Mouse (Mus musculus) spleen, adult 2 months (tissue): ENCODE results near the gene Mamdc2. TPM values are rescaled to one million over a fixed set of nuclear protein-coding genes. Genes with fewer than 3 reads are reported as not detected.

Experiments
- DNase-seq, 2 experiments: peaks; one replicate each; pipeline versions ENCODE4 v3.0.0 to v3.0.0-alpha.2; 2012 to 2021; ENCODE audit warnings: low spot score in 2 of 2, low read depth in 1 of 2
- H3K27ac ChIP-seq: fragments of 200-500 bp; 2 replicates; pipeline ENCODE4 v1.5.1; 2012; ENCODE audit warnings: low read length, inconsistent platforms; ENCODE audit not compliant: insufficient read depth
- H3K27me3 ChIP-seq: fragments of 200-500 bp; 2 replicates; pipeline ENCODE4 v1.6.1; 2012; ENCODE audit warnings: mild to moderate bottlenecking, moderate library complexity, low read length, inconsistent platforms; ENCODE audit not compliant: control insufficient read depth, insufficient read depth
- H3K36me3 ChIP-seq: fragments of 200-500 bp; 2 replicates; pipeline ENCODE4 v1.6.1; 2012; ENCODE audit warnings: mild to moderate bottlenecking, low read length, inconsistent platforms; ENCODE audit not compliant: control insufficient read depth, insufficient read depth
- H3K4me1 ChIP-seq: fragments of 200-500 bp; 2 replicates; pipeline ENCODE4 v1.6.1; 2011; ENCODE audit warnings: inconsistent platforms; ENCODE audit not compliant: control insufficient read depth, insufficient read depth, insufficient read length
- H3K4me3 ChIP-seq: fragments of 200-500 bp; 2 replicates; pipeline ENCODE4 v1.5.1; 2011; ENCODE audit warnings: mild to moderate bottlenecking, inconsistent platforms; ENCODE audit not compliant: insufficient read depth, insufficient read length; ENCODE audit errors: extremely low read depth
- CTCF ChIP-seq: fragments of 200-500 bp; IDR thresholded peaks from 2 replicates; pipeline ENCODE4 v1.5.1; 2011; ENCODE audit warnings: mild to moderate bottlenecking, inconsistent platforms; ENCODE audit not compliant: insufficient read depth, insufficient read length, insufficient replicate concordance; ENCODE audit errors: extremely low read depth
- POLR2A ChIP-seq: fragments of 200-500 bp; IDR thresholded peaks from 2 replicates; pipeline ENCODE4 v1.6.1; 2011; ENCODE audit warnings: low read depth, low read length, inconsistent platforms
- WGBS: fragments of 180-500 bp; shearing (Covaris S2); methylation state at CpG from one replicate; pipeline ENCODE4 v1.1.7; 2018; 5-methylcytosine and 5-hydroxymethylcytosine counted together
- polyA plus RNA-seq: library from polyadenylated mRNA; depleted of rRNA; stranded (reverse); fragments of >200 nt; gene quantifications from 2 replicates; pipeline ENCODE4 v1.2.3, GENCODE M21; 2012

Gene Mamdc2
- polyA plus RNA-seq, 1 experiment = 0.35 TPM

GRCm38 (mm10) chr19:23376536-23377201, 71.6 kb downstream of the Mamdc2 start:
- Histone ChIP-seq H3K4me1 (no peaks in the 10 kb centered on the region), H3K4me3 (no peak overlapping the region), H3K27ac (no peak overlapping the region), H3K27me3 (no peaks in the 10 kb centered on the region), H3K36me3 (no peaks in the 10 kb centered on the region)
- WGBS = 83% methylated on average over 11 of the region's 11 CpGs
- DNase-seq = no peak
- TF ChIP-seq POLR2A = no peak
- TF ChIP-seq CTCF = no peak

- DNase-seq = no peak
- no peak overlapping the region for H3K4me3 ChIP-seq
- H3K36me3 ChIP-seq = no peaks in the 10 kb centered on the region
- H3K27ac ChIP-seq = no peak overlapping the region
- 83% methylated on average over 7 of the region's 7 CpGs for WGBS
- TF ChIP-seq POLR2A (no peak), CTCF (no peak)
- no peaks in the 10 kb centered on the region for H3K27me3 ChIP-seq
- no peaks in the 10 kb centered on the region for H3K4me1 ChIP-seq
Observed at GRCm38 (mm10) chr19:23374941-23375656, 73.1 kb downstream of the Mamdc2 start.

GRCm38 (mm10) chr19:23373728-23374127, 74.5 kb downstream of the Mamdc2 start:
- Histone ChIP-seq H3K4me3 (no peak overlapping the region), H3K4me1 (no peaks in the 10 kb centered on the region), H3K36me3 (no peaks in the 10 kb centered on the region), H3K27me3 (no peaks in the 10 kb centered on the region), H3K27ac (no peak overlapping the region)
- no peak for DNase-seq
- TF ChIP-seq POLR2A (no peak), CTCF (no peak)
- 69% methylated on average over 9 of the region's 9 CpGs for WGBS

- Histone ChIP-seq H3K27me3 (no peaks in the 10 kb centered on the region), H3K27ac (no peak overlapping the region), H3K4me1 (no peaks in the 10 kb centered on the region), H3K36me3 (no peaks in the 10 kb centered on the region), H3K4me3 (no peak overlapping the region)
- WGBS = 51% methylated on average over 8 of the region's 8 CpGs
- TF ChIP-seq CTCF = peak; percentile 58; the same call in 1 of the 2 replicates
- TF ChIP-seq POLR2A = no peak
- DNase-seq = peak in 1 of 2 experiments; percentile 34
Observed at GRCm38 (mm10) chr19:23373287-23373686, 75.0 kb downstream of the Mamdc2 start.

- H3K4me3 ChIP-seq = no peak overlapping the region
- no peaks in the 10 kb centered on the region for H3K4me1 ChIP-seq
- no peaks in the 10 kb centered on the region for H3K27me3 ChIP-seq
- TF ChIP-seq POLR2A (no peak), CTCF (no peak)
- 83% methylated on average over 4 of the region's 4 CpGs for WGBS
- H3K27ac ChIP-seq = no peak overlapping the region
- DNase-seq = no peak
- no peaks in the 10 kb centered on the region for H3K36me3 ChIP-seq
Observed at GRCm38 (mm10) chr19:23369275-23369674, 79.0 kb downstream of the Mamdc2 start.

- H3K4me3 ChIP-seq = no peak overlapping the region
- no peak overlapping the region for H3K27ac ChIP-seq
- H3K36me3 ChIP-seq = no peaks in the 10 kb centered on the region
- 85% methylated on average over 3 of the region's 3 CpGs for WGBS
- no peak for TF ChIP-seq POLR2A
- no peak for TF ChIP-seq CTCF
- DNase-seq = no peak
- no peaks in the 10 kb centered on the region for H3K27me3 ChIP-seq
- no peaks in the 10 kb centered on the region for H3K4me1 ChIP-seq
Observed at GRCm38 (mm10) chr19:23362006-23362405, 86.2 kb downstream of the Mamdc2 start.

- no peaks in the 10 kb centered on the region for H3K4me1 ChIP-seq
- H3K4me3 ChIP-seq = no peak overlapping the region
- TF ChIP-seq POLR2A = no peak
- H3K27me3 ChIP-seq = no peaks in the 10 kb centered on the region
- DNase-seq = no peak
- WGBS = 86% methylated on average over 4 of the region's 4 CpGs
- H3K27ac ChIP-seq = no peak overlapping the region
- no peaks in the 10 kb centered on the region for H3K36me3 ChIP-seq
Observed at GRCm38 (mm10) chr19:23361124-23361523, 87.1 kb downstream of the Mamdc2 start.
